Mouse (Mus musculus) megakaryocyte, embryonic 14.5 days (primary cell): ENCODE results near the gene Sergef.

Experiments
- FLI1 ChIP-seq: IDR thresholded peaks from 2 replicates; pipeline ENCODE4 v1.6.1; 2012; ENCODE audit warnings: low read length, inconsistent platforms, mixed read lengths
- GATA1 ChIP-seq: IDR thresholded peaks from 3 replicates; pipeline ENCODE4 v1.6.1; 2012; ENCODE audit warnings: mixed read lengths, low read length, inconsistent platforms, borderline replicate concordance

GRCm38 (mm10) chr7:46412823-46413222 is 226.8 kb downstream of the Sergef start:
- no peak for TF ChIP-seq GATA1
- no peak for TF ChIP-seq FLI1
